Mouse (Mus musculus) lung, adult 2 months (tissue): ENCODE measurements around the gene Mob3b.

Experiments
- CTCF ChIP-seq: fragments of 200-500 bp; IDR thresholded peaks from 2 replicates; pipeline ENCODE4 v1.5.1; 2011; ENCODE audit warnings: mild to moderate bottlenecking, low read length, control low read depth; ENCODE audit not compliant: insufficient read depth
- POLR2A ChIP-seq: fragments of 200-500 bp; IDR thresholded peaks from 2 replicates; pipeline ENCODE4 v1.6.1; 2011; ENCODE audit warnings: low read depth, mild to moderate bottlenecking, control low read depth, low read length, borderline replicate concordance; ENCODE audit errors: extremely low read depth

DNA sequence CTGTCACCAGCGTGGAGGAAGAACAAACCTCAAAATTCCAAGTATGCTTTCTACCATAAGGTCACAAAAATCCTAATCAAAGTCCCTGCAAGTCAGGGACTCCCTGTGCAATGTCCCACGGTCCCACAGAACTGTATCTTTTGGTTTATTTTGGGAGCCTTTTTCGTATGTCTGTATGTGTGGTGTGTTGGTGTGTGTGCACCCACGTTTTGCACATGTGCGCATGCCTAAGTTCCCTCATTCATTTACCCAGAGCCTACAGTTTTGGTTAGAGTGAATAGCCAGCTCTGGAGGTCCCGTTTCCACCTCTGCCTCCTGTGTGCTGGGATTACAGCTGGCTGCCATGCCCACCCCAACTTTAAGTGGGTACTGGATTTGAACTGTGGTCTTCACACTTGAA lies 189.7 kb downstream of the Mob3b start:
- TF ChIP-seq POLR2A, result no peak
- no peak for TF ChIP-seq CTCF
